Mouse (Mus musculus): ENCODE measurements around the gene Kif2c.

DNA sequence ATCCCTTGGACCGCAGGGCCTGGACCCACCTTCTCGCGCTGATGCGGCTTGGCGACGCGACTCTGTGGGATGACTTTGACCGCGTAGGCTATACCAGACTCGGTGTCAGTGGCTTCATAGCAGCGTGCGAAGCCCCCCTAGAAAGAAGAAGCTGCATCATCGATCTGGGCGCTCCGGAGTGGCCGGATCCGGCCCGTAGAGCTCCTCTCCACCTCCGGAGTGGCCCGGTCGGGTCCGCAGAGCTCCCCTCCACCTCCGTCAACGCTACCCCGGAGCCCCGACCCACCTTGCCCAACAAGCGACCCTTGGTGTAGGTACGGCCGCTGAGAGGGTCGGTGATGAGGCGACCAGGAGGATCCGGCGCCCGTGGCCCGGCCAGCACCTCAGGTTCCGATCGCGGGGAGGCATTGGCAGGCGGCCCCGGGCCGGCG lies 49.1 kb downstream of the Kif2c start:
- no peak for TF ChIP-seq CTCF (IDR thresholded peaks at IDR 0.05; ENCODE audit: low read depth)
- TF ChIP-seq EP300 (IDR thresholded peaks at IDR 0.05; ENCODE audit: low read depth): no peak
